Mouse (Mus musculus): Measurements from ENCODE around the gene Ly6g6f. TPM values are rescaled to one million over a fixed set of nuclear protein-coding genes. Genes with fewer than 3 reads are reported as not detected.
A peak's percentile ranks its signal among the peaks of the same experiment; 100 is the strongest.

Gene Ly6g6f
- polyA plus RNA-seq, 1 experiment from 2014 or later, result 0.17 TPM

- H3K36me3 ChIP-seq (replicated peaks), result peaks cover 49% of the 10 kb centered on the region
- no peak overlapping the region for H3K9ac ChIP-seq
- H3K4me1 ChIP-seq, result peaks cover 8% of the 10 kb centered on the region; the same call in 1 of the 2 replicates
- no peaks in the 10 kb centered on the region for H3K27me3 ChIP-seq
- H3K4me3 ChIP-seq (replicated peaks), result no peak overlapping the region
- no peak overlapping the region for H3K4me2 ChIP-seq
- no peak for ATAC-seq (ENCODE audit: low FRiP score)
- no peak overlapping the region for H3K27ac ChIP-seq
- H3K9me3 ChIP-seq, result no peaks in the 10 kb centered on the region
- WGBS, result 91% methylated on average over 7 of the region's 7 CpGs
Measured at GRCm38 (mm10) chr17:35104079-35104478, 18.7 kb upstream of the Ly6g6f start.

GRCm38 (mm10) chr17:35103221-35103690 is 17.8 kb upstream of the Ly6g6f start:
- 79% methylated on average over 6 of the region's 6 CpGs for WGBS
- Histone ChIP-seq H3K4me1 (peaks cover 8% of the 10 kb centered on the region; the same call in 1 of the 2 replicates), H3K27me3 (no peaks in the 10 kb centered on the region), H3K4me2 (no peak overlapping the region), H3K4me3 (replicated peaks) (no peak overlapping the region), H3K9ac (no peak overlapping the region), H3K27ac (no peak overlapping the region), H3K9me3 (no peaks in the 10 kb centered on the region), H3K36me3 (replicated peaks) (peaks cover 57% of the 10 kb centered on the region)
- ATAC-seq (ENCODE audit: low FRiP score), result no peak

GRCm38 (mm10) chr17:35102299-35102698 is 16.9 kb upstream of the Ly6g6f start:
- no peak overlapping the region for H3K4me3 ChIP-seq (replicated peaks)
- ATAC-seq (ENCODE audit: low FRiP score), result no peak
- 81% methylated on average over 8 of the region's 8 CpGs for WGBS
- H3K27ac ChIP-seq, result no peak overlapping the region
- H3K4me1 ChIP-seq, result peaks cover 8% of the 10 kb centered on the region; the same call in 1 of the 2 replicates
- H3K4me2 ChIP-seq, result no peak overlapping the region
- H3K9me3 ChIP-seq, result no peaks in the 10 kb centered on the region
- H3K36me3 ChIP-seq (replicated peaks), result peaks cover 67% of the 10 kb centered on the region
- no peak overlapping the region for H3K9ac ChIP-seq
- no peaks in the 10 kb centered on the region for H3K27me3 ChIP-seq

- Histone ChIP-seq H3K36me3 (replicated peaks) (peaks cover 78% of the 10 kb centered on the region), H3K4me2 (no peak overlapping the region)
- WGBS, result 95% methylated on average over 11 of the region's 11 CpGs
Measured at GRCm38 (mm10) chr17:35101161-35101560, 15.8 kb upstream of the Ly6g6f start.

GRCm38 (mm10) chr17:35100196-35100765 is 14.9 kb upstream of the Ly6g6f start:
- H3K4me2 ChIP-seq, result no peak overlapping the region
- H3K9ac ChIP-seq, result no peak overlapping the region
- H3K4me1 ChIP-seq, result no peaks in the 10 kb centered on the region
- no peaks in the 10 kb centered on the region for H3K9me3 ChIP-seq
- H3K27me3 ChIP-seq, result no peaks in the 10 kb centered on the region
- H3K4me3 ChIP-seq (replicated peaks), result no peak overlapping the region
- 75% methylated on average over 10 of the region's 10 CpGs for WGBS
- H3K36me3 ChIP-seq (replicated peaks), result peaks cover 85% of the 10 kb centered on the region
- ATAC-seq (ENCODE audit: low FRiP score), result no peak
- H3K27ac ChIP-seq, result no peak overlapping the region

More at GRCm38 (mm10) chr17:35101161-35101560, 15.8 kb upstream of the Ly6g6f start:
- Histone ChIP-seq H3K9ac (no peak overlapping the region), H3K27ac (no peak overlapping the region), H3K9me3 (no peaks in the 10 kb centered on the region), H3K4me3 (replicated peaks) (no peak overlapping the region), H3K27me3 (no peaks in the 10 kb centered on the region), H3K4me1 (peaks cover 6% of the 10 kb centered on the region; the same call in 1 of the 2 replicates)
- no peak for ATAC-seq (ENCODE audit: low FRiP score)

GRCm38 (mm10) chr17:35097164-35097655 is 11.8 kb upstream of the Ly6g6f start:
- no peaks in the 10 kb centered on the region for H3K4me1 ChIP-seq
- ATAC-seq (ENCODE audit: low FRiP score), result no peak
- peaks cover 94% of the 10 kb centered on the region for H3K36me3 ChIP-seq (replicated peaks)
- WGBS, result 77% methylated on average over 12 of the region's 12 CpGs
- no peak overlapping the region for H3K4me2 ChIP-seq
- H3K9ac ChIP-seq, result no peak overlapping the region
- H3K4me3 ChIP-seq (replicated peaks), result no peak overlapping the region
- H3K27ac ChIP-seq, result no peak overlapping the region
- no peaks in the 10 kb centered on the region for H3K27me3 ChIP-seq
- H3K9me3 ChIP-seq, result no peaks in the 10 kb centered on the region

- peaks cover 94% of the 10 kb centered on the region for H3K36me3 ChIP-seq (replicated peaks)
- 79% methylated on average over 12 of the region's 12 CpGs for WGBS
- no peaks in the 10 kb centered on the region for H3K9me3 ChIP-seq
- no peak overlapping the region for H3K27ac ChIP-seq
- H3K4me1 ChIP-seq, result no peaks in the 10 kb centered on the region
- ATAC-seq (ENCODE audit: low FRiP score), result no peak
- H3K27me3 ChIP-seq, result no peaks in the 10 kb centered on the region
- no peak overlapping the region for H3K9ac ChIP-seq
- no peak overlapping the region for H3K4me2 ChIP-seq
- no peak overlapping the region for H3K4me3 ChIP-seq (replicated peaks)
Measured at GRCm38 (mm10) chr17:35096597-35096996, 11.2 kb upstream of the Ly6g6f start.

- Histone ChIP-seq H3K4me2 (no peak overlapping the region), H3K27me3 (no peaks in the 10 kb centered on the region), H3K4me3 (replicated peaks) (no peak overlapping the region), H3K36me3 (replicated peaks) (peaks cover 77% of the 10 kb centered on the region), H3K27ac (no peak overlapping the region), H3K4me1 (peaks cover 12% of the 10 kb centered on the region), H3K9me3 (no peaks in the 10 kb centered on the region), H3K9ac (no peak overlapping the region)
- no peak for ATAC-seq (ENCODE audit: low FRiP score)
- WGBS, result 94% methylated on average over 15 of the region's 15 CpGs
Measured at GRCm38 (mm10) chr17:35094475-35095365, 9.3 kb upstream of the Ly6g6f start.

- H3K4me2 ChIP-seq, result no peak overlapping the region
- no peak overlapping the region for H3K9ac ChIP-seq
- H3K36me3 ChIP-seq (replicated peaks), result peaks cover 56% of the 10 kb centered on the region
- 93% methylated on average over 14 of the region's 14 CpGs for WGBS
- no peak overlapping the region for H3K4me3 ChIP-seq (replicated peaks)
- H3K9me3 ChIP-seq, result no peaks in the 10 kb centered on the region
- H3K27me3 ChIP-seq, result no peaks in the 10 kb centered on the region
- peaks cover 13% of the 10 kb centered on the region for H3K4me1 ChIP-seq
- no peak overlapping the region for H3K27ac ChIP-seq
- no peak for ATAC-seq (ENCODE audit: low FRiP score)
Measured at GRCm38 (mm10) chr17:35092403-35093198, 7.2 kb upstream of the Ly6g6f start.

- H3K36me3 ChIP-seq (replicated peaks), result peaks cover 35% of the 10 kb centered on the region
- no peak overlapping the region for H3K27ac ChIP-seq
- H3K9me3 ChIP-seq, result no peaks in the 10 kb centered on the region
- no peak for ATAC-seq (ENCODE audit: low FRiP score)
- peaks cover 13% of the 10 kb centered on the region for H3K4me1 ChIP-seq
- peak overlapping the region; percentile 68 for H3K9ac ChIP-seq
- peaks cover under 1% of the 10 kb centered on the region; the same call in 1 of the 2 replicates for H3K27me3 ChIP-seq
- WGBS, result 78% methylated on average over 8 of the region's 8 CpGs
- H3K4me3 ChIP-seq (replicated peaks), result peak overlapping the region; percentile 55
- H3K4me2 ChIP-seq, result peak overlapping the region; percentile 62
Measured at GRCm38 (mm10) chr17:35090166-35090932, 4.9 kb upstream of the Ly6g6f start.

GRCm38 (mm10) chr17:35088825-35089644 is 3.6 kb upstream of the Ly6g6f start, which contains the start of gene Abhd16a:
Gene Abhd16a (plus strand): TSS chr17:35089263.
- ATAC-seq (ENCODE audit: low FRiP score), result peak; percentile 99
- peak within 1 kb of the TSS; percentile 62 for H3K4me2 ChIP-seq
- peaks cover 13% of the 10 kb centered on the region for H3K4me1 ChIP-seq
- peak within 1 kb of the TSS; percentile 68 for H3K9ac ChIP-seq
- peak within 1 kb of the TSS; percentile 91 for H3K27ac ChIP-seq
- H3K9me3 ChIP-seq, result no peaks in the 10 kb centered on the region
- H3K36me3 ChIP-seq (replicated peaks), result peaks cover 22% of the 10 kb centered on the region
- 3% methylated on average over 65 of the region's 67 CpGs for WGBS
- H3K4me3 ChIP-seq (replicated peaks), result peak within 1 kb of the TSS; percentile 55
- peaks cover 3% of the 10 kb centered on the region; the same call in 1 of the 2 replicates for H3K27me3 ChIP-seq

Measured in forebrain, embryonic 12.5 days (tissue).